Comparison of ENCODE assay signal across 8 mouse cellular contexts in the genomic region with DNA sequence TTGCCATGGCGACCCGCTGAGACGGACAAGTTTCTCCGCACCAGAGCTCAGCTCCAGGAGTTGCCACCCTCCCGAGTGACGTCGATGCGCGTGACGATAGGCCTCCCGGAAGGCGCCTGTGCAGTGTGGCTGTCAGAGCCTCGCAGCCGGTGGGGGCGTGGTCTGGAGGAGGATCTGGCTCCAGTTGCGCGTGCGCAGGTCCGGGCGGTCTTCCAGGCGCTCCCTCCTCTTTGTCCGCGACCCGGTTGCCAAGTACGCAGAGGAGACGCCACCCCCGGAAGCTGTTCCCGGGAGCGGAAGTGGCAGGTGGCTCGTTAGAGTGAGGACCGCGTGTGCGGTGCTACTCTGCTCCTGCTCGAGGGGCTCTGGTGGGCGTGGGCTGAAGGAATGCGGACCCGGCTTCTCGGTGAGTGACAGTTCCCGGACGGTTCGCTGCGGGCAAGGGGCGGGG. TPM values are rescaled to one million over a fixed set of nuclear protein-coding genes. Genes with fewer than 3 reads are reported as not detected.
DNase-seq lines count a peak whose midpoint lies in the region; ATAC-seq and TF ChIP-seq lines count a peak whose summit lies in the region.

No protein-coding gene starts in this region.

- peaks cover 20% of the 10 kb centered on the region for H3K36me3 ChIP-seq in embryonic facial prominence, embryonic 14.5 days (ENCODE audit: control insufficient read depth, insufficient read depth, low read length)
- no peaks in the 10 kb centered on the region; the same call in 1 of the 2 replicates for H3K36me3 ChIP-seq in heart, adult 2 months (ENCODE audit: control insufficient read depth, insufficient read depth, low read length)
- H3K36me3 ChIP-seq in limb, embryonic 13.5 days = peaks cover 20% of the 10 kb centered on the region
- peaks cover 17% of the 10 kb centered on the region for H3K36me3 ChIP-seq in midbrain, embryonic 16.5 days (ENCODE audit: control insufficient read depth, insufficient read depth, low read length)

- under 1% methylated on average over 41 of the region's 43 CpGs for WGBS in embryonic facial prominence, embryonic 14.5 days
- under 1% methylated on average over 43 of the region's 43 CpGs for WGBS in heart, adult 2 months
- under 1% methylated on average over 43 of the region's 43 CpGs for WGBS in limb, embryonic 13.5 days
- WGBS in midbrain, embryonic 16.5 days = under 1% methylated on average over 43 of the region's 43 CpGs

- no peak for TF ChIP-seq EP300 in heart, adult 2 months (IDR thresholded peaks at IDR 0.05; ENCODE audit: insufficient read depth, low read depth, low read length)

- peak overlapping the region; percentile 59 for H3K4me3 ChIP-seq in embryonic facial prominence, embryonic 14.5 days (ENCODE audit: low read depth, low read length)
- peak overlapping the region; percentile 82 for H3K4me3 ChIP-seq in heart, adult 2 months
- peak overlapping the region; percentile 61 for H3K4me3 ChIP-seq in limb, embryonic 13.5 days
- H3K4me3 ChIP-seq in midbrain, embryonic 16.5 days (ENCODE audit: low read depth, low read length) = peak overlapping the region; percentile 74

- no peaks in the 10 kb centered on the region for H3K27me3 ChIP-seq in embryonic facial prominence, embryonic 14.5 days (replicated peaks; ENCODE audit: control insufficient read depth, insufficient read depth, low read length)
- no peaks in the 10 kb centered on the region for H3K27me3 ChIP-seq in heart, adult 2 months (ENCODE audit: control insufficient read depth, insufficient read depth, low read length)
- H3K27me3 ChIP-seq in limb, embryonic 13.5 days = no peaks in the 10 kb centered on the region
- H3K27me3 ChIP-seq in midbrain, embryonic 16.5 days (ENCODE audit: control insufficient read depth, insufficient read depth, low read depth, low read length) = no peaks in the 10 kb centered on the region

- intact Hi-C loops in heart, adult 2 months (cut with DNase I) = loop anchor here (5.0 kb wide), 1 partner anchor 400 kb away; a partner anchor contains a TSS

- peak; percentile 65 for TF ChIP-seq POLR2A in heart, adult 2 months (IDR thresholded peaks at IDR 0.05; ENCODE audit: insufficient read depth, low read depth, low read length)

- peak overlapping the region; percentile 50 for H3K9ac ChIP-seq in embryonic facial prominence, embryonic 14.5 days (ENCODE audit: low read depth, low read length)
- peak overlapping the region; percentile 27 for H3K9ac ChIP-seq in heart, adult 2 months (ENCODE audit: low read depth, low read length)
- H3K9ac ChIP-seq in limb, embryonic 13.5 days = peak overlapping the region; percentile 62
- peak overlapping the region; percentile 63 for H3K9ac ChIP-seq in midbrain, embryonic 16.5 days (ENCODE audit: low read depth, low read length)

- H3K4me1 ChIP-seq in embryonic facial prominence, embryonic 14.5 days (ENCODE audit: control insufficient read depth, insufficient read depth, low read length) = peaks cover 10% of the 10 kb centered on the region
- H3K4me1 ChIP-seq in heart, adult 2 months (ENCODE audit: control insufficient read depth, insufficient read depth, low read length) = no peaks in the 10 kb centered on the region
- peaks cover 13% of the 10 kb centered on the region for H3K4me1 ChIP-seq in limb, embryonic 13.5 days
- peaks cover 18% of the 10 kb centered on the region for H3K4me1 ChIP-seq in midbrain, embryonic 16.5 days (ENCODE audit: control insufficient read depth, insufficient read depth, low read length)

- ATAC-seq in embryonic facial prominence, embryonic 14.5 days (ENCODE audit: low read depth) = peak; percentile 99
- peak; percentile 99 for ATAC-seq in limb, embryonic 13.5 days (ENCODE audit: low FRiP score, low read depth)
- peak; percentile 100 for ATAC-seq in midbrain, embryonic 16.5 days

- no peaks in the 10 kb centered on the region for H3K9me3 ChIP-seq in embryonic facial prominence, embryonic 14.5 days (ENCODE audit: control insufficient read depth, low read length)
- H3K9me3 ChIP-seq in limb, embryonic 13.5 days = no peaks in the 10 kb centered on the region
- no peaks in the 10 kb centered on the region for H3K9me3 ChIP-seq in midbrain, embryonic 16.5 days (replicated peaks; ENCODE audit: control insufficient read depth, low read length, poor library complexity, severe bottlenecking)

- TF ChIP-seq CTCF in heart, adult 2 months (IDR thresholded peaks at IDR 0.05) = no peak

- peak overlapping the region; percentile 70 for H3K4me2 ChIP-seq in embryonic facial prominence, embryonic 14.5 days (ENCODE audit: low read depth, low read length)
- H3K4me2 ChIP-seq in limb, embryonic 13.5 days (replicated peaks) = peak overlapping the region; percentile 76
- peak overlapping the region; percentile 61 for H3K4me2 ChIP-seq in midbrain, embryonic 16.5 days (ENCODE audit: low read length)

- DNase-seq in 3T3-L1 (ENCODE audit: low read depth, low spot score) = peak; percentile 99
- peak; percentile 98 to 99 for DNase-seq in adrenal gland, postnatal 4 days (ENCODE audit: low spot score in 2 of 2)
- peak; percentile 99 for DNase-seq in embryonic facial prominence, embryonic 14.5 days (ENCODE audit: low spot score)
- DNase-seq in heart, adult 2 months = peak; percentile 99 to 100
- DNase-seq in kidney, adult 8-10 months = peak; percentile 99
- peak; percentile 84 to 97 for DNase-seq in spleen, postnatal 10 days (ENCODE audit: low spot score in 2 of 2)

- H3K79me2 ChIP-seq in heart, adult 2 months (replicated peaks; ENCODE audit: control insufficient read depth, insufficient read depth, low read length) = no peaks in the 10 kb centered on the region

- no peak overlapping the region for H3K27ac ChIP-seq in embryonic facial prominence, embryonic 14.5 days (replicated peaks; ENCODE audit: low read depth, low read length)
- H3K27ac ChIP-seq in heart, adult 2 months = peak overlapping the region; percentile 65
- H3K27ac ChIP-seq in limb, embryonic 13.5 days = no peak overlapping the region
- peak overlapping the region; percentile 80 for H3K27ac ChIP-seq in midbrain, embryonic 16.5 days (ENCODE audit: low read length)

RNA-seq across cellular contexts. Expression of a gene that starts 2.2 kb away (rescaled TPM):
- total RNA-seq in adrenal gland, postnatal 4 days (2021) = 1 to 10 TPM; 8.6 to 8.8 TPM
- 7.1 and 8.1 TPM in 2 replicates for polyA plus RNA-seq in embryonic facial prominence, embryonic 14.5 days (2014; fragmentation: Nextera tagmentation; extraction: Ambion mirVana)
- total RNA-seq in heart, adult 2 months (2021) = 1 to 10 TPM; 2.9 to 3.2 TPM
- 1.9 and 2.6 TPM in 2 replicates for polyA plus RNA-seq in heart, adult 2 months (2012; rRNA removed)
- 7.6 and 8.0 TPM in 2 replicates for polyA plus RNA-seq in limb, embryonic 13.5 days (2015; fragmentation: Nextera tagmentation; extraction: Ambion mirVana)
- polyA plus RNA-seq in midbrain, embryonic 16.5 days (2015; fragmentation: Nextera tagmentation; extraction: Ambion mirVana) = 13.2 and 13.6 TPM in 2 replicates

RNA-seq across cellular contexts. Expression of a gene that starts 49.1 kb away (rescaled TPM):
- under 1 TPM; 0.08 to 0.20 TPM for total RNA-seq in adrenal gland, postnatal 4 days (2021)
- polyA plus RNA-seq in embryonic facial prominence, embryonic 14.5 days (2014; fragmentation: Nextera tagmentation; extraction: Ambion mirVana) = 0.25 and 0.32 TPM in 2 replicates
- total RNA-seq in heart, adult 2 months (2021) = under 1 TPM; 0.05 to 0.10 TPM
- polyA plus RNA-seq in heart, adult 2 months (2012; rRNA removed) = 0.09 and 0.21 TPM in 2 replicates
- 0.28 and 0.31 TPM in 2 replicates for polyA plus RNA-seq in limb, embryonic 13.5 days (2015; fragmentation: Nextera tagmentation; extraction: Ambion mirVana)
- 0.25 and 0.45 TPM in 2 replicates for polyA plus RNA-seq in midbrain, embryonic 16.5 days (2015; fragmentation: Nextera tagmentation; extraction: Ambion mirVana)

RNA-seq across cellular contexts. Expression of a gene that starts 49.7 kb away (rescaled TPM):
- total RNA-seq in adrenal gland, postnatal 4 days (2021) = 1 to 10 TPM in 1 of 2 experiments, not detected in 1; 1.4 TPM
- polyA plus RNA-seq in embryonic facial prominence, embryonic 14.5 days (2014; fragmentation: Nextera tagmentation; extraction: Ambion mirVana) = 14.7 and 17.5 TPM in 2 replicates
- total RNA-seq in heart, adult 2 months (2021) = not detected
- not detected in 2 replicates for polyA plus RNA-seq in heart, adult 2 months (2012; rRNA removed)
- polyA plus RNA-seq in limb, embryonic 13.5 days (2015; fragmentation: Nextera tagmentation; extraction: Ambion mirVana) = 4.0 and 4.1 TPM in 2 replicates
- polyA plus RNA-seq in midbrain, embryonic 16.5 days (2015; fragmentation: Nextera tagmentation; extraction: Ambion mirVana) = 290 and 313 TPM in 2 replicates

Comparison
In these comparisons a context has a peak if more than half of its experiments do, and no peak if none do; other contexts are left out.
1. H3K27ac ChIP-seq: peak in heart, adult 2 months (single experiment) and midbrain, embryonic 16.5 days (single experiment); none in embryonic facial prominence, embryonic 14.5 days (single experiment) and limb, embryonic 13.5 days (single experiment).
2. RNA of a gene that starts 49.7 kb away (polyA plus RNA-seq): 290 to 313 TPM in midbrain, embryonic 16.5 days; 14.7 to 17.5 TPM in embryonic facial prominence, embryonic 14.5 days, 4.0 to 4.1 TPM in limb, embryonic 13.5 days and not detected in heart, adult 2 months; every median in the first group is over 10 times any median in the second.
3. Peak in every context shown above with its lines, with median percentiles within 50 percentile points of each other: DNase-seq, ATAC-seq, H3K4me2 ChIP-seq, H3K4me3 ChIP-seq and H3K9ac ChIP-seq.